Mouse (Mus musculus): ENCODE measurements at regions not wholly inside any gene's neighbourhood (a gene's known extent, or its start where the extent isn't known, plus 50 kb on each side); places are given as distances from the start of the nearest gene placed in this dataset.

GRCm38 (mm10) chr2:136617138-136617537, 96.1 kb upstream of the Snap25 start:
- DNase-seq (ENCODE audit: low read depth, low spot score), result no peak

- DNase-seq (ENCODE audit: low read depth, low spot score), result no peak
Measured at GRCm38 (mm10) chr2:136618114-136618513, 95.1 kb upstream of the Snap25 start.

GRCm38 (mm10) chr2:136620309-136620708, 92.9 kb upstream of the Snap25 start:
- DNase-seq (ENCODE audit: low read depth, low spot score), result no peak

DNA sequence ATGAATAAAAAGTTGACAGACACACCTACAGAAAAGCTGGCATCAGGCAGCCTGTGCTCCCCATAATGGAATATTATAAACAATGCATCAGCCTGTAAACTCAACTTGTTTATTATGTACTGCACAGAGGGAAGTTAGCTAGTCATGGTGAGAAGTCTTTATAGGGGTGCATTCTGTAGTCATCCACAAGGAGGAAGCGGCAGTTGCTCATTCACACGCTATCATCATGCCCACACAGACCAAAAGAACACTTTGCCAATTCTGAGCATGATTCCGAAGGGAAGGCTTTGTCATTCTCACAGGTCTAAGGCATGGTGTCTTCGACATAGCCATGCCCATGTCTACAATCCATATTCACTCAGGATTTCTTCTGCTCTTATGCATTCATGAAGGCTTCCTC, 92.3 kb upstream of the Snap25 start:
- DNase-seq (ENCODE audit: low read depth, low spot score), result no peak

GRCm38 (mm10) chr2:136623808-136624489, 89.3 kb upstream of the Snap25 start:
- no peak for DNase-seq (ENCODE audit: low read depth, low spot score)

- DNase-seq (ENCODE audit: low read depth, low spot score), result no peak
Measured at GRCm38 (mm10) chr2:136624490-136624850, 88.8 kb upstream of the Snap25 start.

- DNase-seq (ENCODE audit: low read depth, low spot score), result no peak
Measured at GRCm38 (mm10) chr2:136646917-136647316, 66.3 kb upstream of the Snap25 start.

DNA sequence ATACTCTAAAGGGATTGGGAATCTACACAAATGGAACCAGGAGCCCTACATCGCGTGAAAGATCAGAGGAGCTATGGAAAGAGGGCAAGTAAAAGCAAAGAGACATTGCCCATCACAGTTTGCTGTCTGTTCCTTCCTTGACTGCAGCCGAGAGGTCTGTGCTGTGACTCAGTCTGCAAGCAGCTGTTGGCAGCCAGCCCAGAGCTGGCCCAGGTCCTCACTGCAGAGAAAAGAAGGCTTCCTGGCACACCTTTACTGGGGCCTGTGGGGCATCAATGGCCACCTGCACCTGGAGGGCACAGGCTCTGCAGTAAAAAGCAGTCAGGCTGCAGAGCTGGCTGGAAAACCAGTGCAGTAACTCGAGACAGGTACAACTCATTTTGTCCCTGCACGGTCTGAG, 64.6 kb upstream of the Snap25 start:
- peak; percentile 7 for DNase-seq (ENCODE audit: low read depth, low spot score)

DNA sequence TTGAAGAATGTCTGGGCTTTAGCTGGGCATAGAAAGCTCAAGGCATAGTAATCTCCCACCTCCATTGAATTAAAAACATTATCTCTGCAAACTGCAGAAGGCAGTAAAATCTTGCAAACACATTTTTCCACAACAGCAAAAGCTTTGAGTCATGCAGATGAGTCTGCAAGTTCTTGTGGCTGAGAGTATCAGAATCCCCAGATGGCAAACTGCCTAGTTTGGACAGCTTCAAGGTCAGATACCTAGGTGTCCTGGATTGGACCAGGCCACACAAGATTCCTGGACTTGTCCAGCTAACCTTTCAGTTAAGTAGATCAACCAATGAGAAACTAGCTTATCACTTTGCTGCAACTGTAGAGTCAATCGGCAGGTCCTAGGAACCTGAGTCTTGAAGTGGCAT, 62.5 kb upstream of the Snap25 start:
- DNase-seq (ENCODE audit: low read depth, low spot score), result no peak

GRCm38 (mm10) chr2:136652206-136653003, 60.8 kb upstream of the Snap25 start:
- no peak for DNase-seq (ENCODE audit: low read depth, low spot score)
